In the genomic region with DNA sequence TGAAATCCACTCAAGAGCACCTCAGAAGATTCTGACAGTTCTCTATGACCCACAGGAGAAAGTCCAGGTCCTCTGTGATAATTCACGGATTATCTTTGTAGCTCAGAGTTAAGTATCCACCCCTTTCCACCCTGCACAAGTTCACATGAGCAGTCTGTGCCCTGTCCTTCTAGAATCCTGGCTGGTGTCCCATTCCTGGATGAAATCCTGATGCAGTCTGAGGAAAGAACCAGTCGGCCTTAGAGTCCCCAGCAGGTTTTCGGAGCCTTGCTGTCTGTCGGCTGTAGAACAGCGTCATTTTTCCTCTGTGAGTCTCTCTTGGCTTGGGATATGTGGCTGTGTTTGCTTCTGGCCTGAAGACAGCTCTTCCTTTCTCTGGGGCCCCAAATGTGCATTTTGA, we compare ENCODE assay signal across 13 mouse cellular contexts.
DNase-seq lines count a peak whose midpoint lies in the region; ATAC-seq lines count a peak whose summit lies in the region.
"Had no signal": no experiment of that assay in that cellular context is flagged by ENCODE, and none has a peak within 500 bp of the region (broad histone marks: within the 10 kb centered on the region; RNA-seq: fewer than 3 reads in every experiment).

No protein-coding gene starts in this region.

- DNase-seq in adrenal gland, postnatal 10 days = peak; percentile 68
- no peak for DNase-seq in adrenal gland, adult 18-20 months (ENCODE audit: low spot score in 2 of 2)
- peak; percentile 26 for DNase-seq in kidney, postnatal 10 days
- DNase-seq in kidney, postnatal 4 days = no peak
- peak; percentile 22 to 36 for DNase-seq in adrenal gland, postnatal 36 days
- no peak for DNase-seq in forebrain, embryonic 11.5 days (ENCODE audit: low spot score)
- DNase-seq: embryo, embryonic 11 days; lung, postnatal 36 days had no signal

- H3K4me1 ChIP-seq in heart, embryonic 15.5 days (replicated peaks) = peaks cover 15% of the 10 kb centered on the region
- no peaks in the 10 kb centered on the region for H3K4me1 ChIP-seq in forebrain, embryonic 11.5 days (replicated peaks; ENCODE audit: control insufficient read depth, insufficient read depth, low read length)
- H3K4me1 ChIP-seq in intestine, embryonic 16.5 days (ENCODE audit: control insufficient read depth, insufficient read depth, low read length) = peaks cover 3% of the 10 kb centered on the region; the same call in 1 of the 2 replicates
- H3K4me1 ChIP-seq: neural tube, embryonic 13.5 days had no signal

- H3K27me3 ChIP-seq in heart, embryonic 15.5 days = no peaks in the 10 kb centered on the region
- no peaks in the 10 kb centered on the region for H3K27me3 ChIP-seq in forebrain, embryonic 11.5 days (ENCODE audit: control insufficient read depth, insufficient read depth, low read length)
- H3K27me3 ChIP-seq in intestine, embryonic 16.5 days (replicated peaks; ENCODE audit: control insufficient read depth, insufficient read depth, low read length) = no peaks in the 10 kb centered on the region
- H3K27me3 ChIP-seq: neural tube, embryonic 13.5 days had no signal

- H3K4me2 ChIP-seq in heart, embryonic 15.5 days = no peak overlapping the region
- H3K4me2 ChIP-seq in forebrain, embryonic 11.5 days (ENCODE audit: low read depth, low read length, severe bottlenecking) = no peak overlapping the region
- no peak overlapping the region for H3K4me2 ChIP-seq in intestine, embryonic 16.5 days (ENCODE audit: low read depth, low read length)
- H3K4me2 ChIP-seq: neural tube, embryonic 13.5 days had no signal

- no peak overlapping the region for H3K4me3 ChIP-seq in heart, embryonic 15.5 days
- H3K4me3 ChIP-seq in forebrain, embryonic 11.5 days (ENCODE audit: low read depth, low read length) = no peak overlapping the region
- no peak overlapping the region for H3K4me3 ChIP-seq in intestine, embryonic 16.5 days (ENCODE audit: low read length)
- H3K4me3 ChIP-seq: heart, adult 2 months; neural tube, embryonic 13.5 days had no signal

- peak overlapping the region; percentile 34 for H3K27ac ChIP-seq in heart, embryonic 15.5 days
- no peak overlapping the region for H3K27ac ChIP-seq in forebrain, embryonic 11.5 days (ENCODE audit: low read depth, low read length)
- H3K27ac ChIP-seq in intestine, embryonic 16.5 days (ENCODE audit: low read length) = no peak overlapping the region
- H3K27ac ChIP-seq: heart, adult 2 months; neural tube, embryonic 13.5 days had no signal

- 0 out of 2 replicates have a peak, but pooled peaks have one; percentile 35 for ATAC-seq in heart, embryonic 15.5 days (replicated peaks; ENCODE audit: insufficient number of reproducible peaks, insufficient read depth, low FRiP score, low read depth)
- no peak for ATAC-seq in forebrain, embryonic 11.5 days (replicated peaks; ENCODE audit: low FRiP score)
- ATAC-seq in intestine, embryonic 16.5 days = no peak
- ATAC-seq: midbrain, embryonic 16.5 days had no signal

- no peaks in the 10 kb centered on the region for H3K36me3 ChIP-seq in heart, embryonic 15.5 days
- H3K36me3 ChIP-seq in forebrain, embryonic 11.5 days (ENCODE audit: control insufficient read depth, insufficient read depth, low read length) = no peaks in the 10 kb centered on the region
- no peaks in the 10 kb centered on the region for H3K36me3 ChIP-seq in intestine, embryonic 16.5 days (ENCODE audit: control insufficient read depth, insufficient read depth, low read length)
- H3K36me3 ChIP-seq: neural tube, embryonic 13.5 days had no signal

- 42% methylated on average over 5 of the region's 5 CpGs for WGBS in heart, embryonic 15.5 days
- 82% methylated on average over 5 of the region's 5 CpGs for WGBS in forebrain, embryonic 11.5 days
- 65% methylated on average over 5 of the region's 5 CpGs for WGBS in intestine, embryonic 16.5 days

- no peak overlapping the region for H3K9ac ChIP-seq in heart, embryonic 15.5 days
- H3K9ac ChIP-seq in forebrain, embryonic 11.5 days (ENCODE audit: low read length) = no peak overlapping the region
- no peak overlapping the region for H3K9ac ChIP-seq in intestine, embryonic 16.5 days (ENCODE audit: low read depth, low read length)
- H3K9ac ChIP-seq: neural tube, embryonic 13.5 days had no signal

- no peaks in the 10 kb centered on the region for H3K9me3 ChIP-seq in heart, embryonic 15.5 days (replicated peaks)
- no peaks in the 10 kb centered on the region for H3K9me3 ChIP-seq in forebrain, embryonic 11.5 days (ENCODE audit: control insufficient read depth, low read length)
- H3K9me3 ChIP-seq in intestine, embryonic 16.5 days (ENCODE audit: control insufficient read depth, low read length) = no peaks in the 10 kb centered on the region
- H3K9me3 ChIP-seq: neural tube, embryonic 13.5 days had no signal

Comparison
In these comparisons a context has a peak if more than half of its experiments do, and no peak if none do; other contexts are left out.
1. DNase-seq: peak in adrenal gland, postnatal 10 days (single experiment), kidney, postnatal 10 days (single experiment) and adrenal gland, postnatal 36 days (2 of 2); none in adrenal gland, adult 18-20 months (0 of 2), kidney, postnatal 4 days (0 of 2) and forebrain, embryonic 11.5 days (single experiment).